Mouse (Mus musculus) hindbrain, embryonic 12.5 days (tissue): ENCODE measurements at regions not wholly inside any gene's neighbourhood (a gene's known extent, or its start where the extent isn't known, plus 50 kb on each side); places are given as distances from the start of the nearest gene placed in this dataset.

ENCODE experiments used
- ATAC-seq: fragments of 200-750 bp; cut with Nextera tagmentation; 2 replicates; pipeline ENCODE4 v1.8.0; 2017; ENCODE audit warnings: moderate TSS enrichment; ENCODE audit not compliant: low FRiP score
- H3K27ac ChIP-seq: fragments of 300-500 bp; sonication (generic); 2 replicates; pipeline ENCODE4 v1.5.1; 2016; ENCODE audit warnings: mild to moderate bottlenecking
- H3K27me3 ChIP-seq: fragments of 300-500 bp; sonication (generic); 2 replicates; pipeline ENCODE4 v1.6.1; 2016; ENCODE audit warnings: mild to moderate bottlenecking
- H3K36me3 ChIP-seq: fragments of 300-500 bp; sonication (generic); 2 replicates; pipeline ENCODE4 v1.6.1; 2016; ENCODE audit warnings: mild to moderate bottlenecking
- H3K4me1 ChIP-seq: fragments of 300-500 bp; sonication (generic); 2 replicates; pipeline ENCODE4 v1.6.1; 2016
- H3K4me2 ChIP-seq: fragments of 300-500 bp; sonication (generic); replicated peaks from 2 replicates; pipeline ENCODE4 v1.6.1; 2016; ENCODE audit warnings: mild to moderate bottlenecking
- H3K4me3 ChIP-seq: fragments of 300-500 bp; sonication (generic); 2 replicates; pipeline ENCODE4 v1.5.1; 2016; ENCODE audit warnings: mild to moderate bottlenecking
- H3K9ac ChIP-seq: fragments of 300-500 bp; sonication (generic); 2 replicates; pipeline ENCODE4 v1.6.1; 2016; ENCODE audit warnings: mild to moderate bottlenecking, moderate library complexity
- H3K9me3 ChIP-seq: fragments of 300-500 bp; sonication (generic); replicated peaks from 2 replicates; pipeline ENCODE4 v1.6.1; 2016; ENCODE audit warnings: mild to moderate bottlenecking
- WGBS: fragments of 180-500 bp; shearing (Covaris S2); methylation state at CpG from one replicate; pipeline ENCODE4 v1.1.7; 2016; 5-methylcytosine and 5-hydroxymethylcytosine counted together

GRCm38 (mm10) chr6:17201916-17202636 lies 78.9 kb upstream of the Cav2 start:
- WGBS = 84% methylated on average over 6 of the region's 6 CpGs
- no peaks in the 10 kb centered on the region for H3K36me3 ChIP-seq
- no peak for ATAC-seq

GRCm38 (mm10) chr6:17203302-17203701 lies 77.7 kb upstream of the Cav2 start:
- 96% methylated on average over 5 of the region's 5 CpGs for WGBS
- no peaks in the 10 kb centered on the region for H3K36me3 ChIP-seq
- H3K4me2 ChIP-seq = no peak overlapping the region
- H3K4me3 ChIP-seq = no peak overlapping the region
- H3K9ac ChIP-seq = no peak overlapping the region
- no peaks in the 10 kb centered on the region for H3K27me3 ChIP-seq
- H3K27ac ChIP-seq = no peak overlapping the region
- 0 out of 2 replicates have a peak, but pooled peaks cover 5% of the 10 kb centered on the region for H3K4me1 ChIP-seq
- no peaks in the 10 kb centered on the region for H3K9me3 ChIP-seq
- ATAC-seq = no peak

More at GRCm38 (mm10) chr6:17201916-17202636, 78.9 kb upstream of the Cav2 start:
- Histone ChIP-seq H3K27ac (no peak overlapping the region), H3K9me3 (no peaks in the 10 kb centered on the region), H3K9ac (no peak overlapping the region), H3K4me3 (no peak overlapping the region), H3K27me3 (no peaks in the 10 kb centered on the region), H3K4me2 (no peak overlapping the region), H3K4me1 (0 out of 2 replicates have a peak, but pooled peaks cover 5% of the 10 kb centered on the region)

GRCm38 (mm10) chr6:17203900-17204686 lies 76.9 kb upstream of the Cav2 start:
- Histone ChIP-seq H3K9ac (no peak overlapping the region), H3K36me3 (no peaks in the 10 kb centered on the region), H3K27ac (no peak overlapping the region), H3K27me3 (no peaks in the 10 kb centered on the region), H3K9me3 (no peaks in the 10 kb centered on the region), H3K4me2 (no peak overlapping the region), H3K4me1 (0 out of 2 replicates have a peak, but pooled peaks cover 5% of the 10 kb centered on the region), H3K4me3 (no peak overlapping the region)
- ATAC-seq = no peak
- WGBS = 55% methylated on average over 9 of the region's 9 CpGs

- H3K9ac ChIP-seq = no peak overlapping the region
- 0 out of 2 replicates have a peak, but pooled peaks cover 5% of the 10 kb centered on the region for H3K4me1 ChIP-seq
- H3K4me2 ChIP-seq = no peak overlapping the region
- no peaks in the 10 kb centered on the region for H3K27me3 ChIP-seq
- 93% methylated on average over 3 of the region's 3 CpGs for WGBS
- no peaks in the 10 kb centered on the region for H3K9me3 ChIP-seq
- no peak overlapping the region for H3K27ac ChIP-seq
- no peak overlapping the region for H3K4me3 ChIP-seq
- no peaks in the 10 kb centered on the region for H3K36me3 ChIP-seq
- ATAC-seq = no peak
These were observed 74.1 kb upstream of the Cav2 start for GRCm38 (mm10) chr6:17206932-17207331.

DNA sequence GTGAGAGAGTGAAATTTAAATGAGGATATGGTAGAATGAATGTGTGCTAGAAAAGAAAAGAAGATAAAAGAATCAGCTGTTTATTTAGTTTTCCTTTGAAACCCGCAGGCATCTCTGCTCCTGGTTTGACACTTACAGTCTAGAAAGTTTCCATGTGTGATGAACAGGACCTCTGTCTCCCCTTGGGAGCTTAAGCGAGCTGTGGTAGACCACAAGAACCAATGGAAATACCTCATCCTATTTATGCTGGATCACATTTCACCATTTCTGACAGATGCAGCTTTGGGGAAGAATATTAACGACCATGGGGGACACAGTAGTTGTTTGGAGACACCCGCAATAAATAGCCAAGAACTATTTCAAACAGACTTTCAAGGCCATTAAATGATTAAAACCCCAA lies 71.2 kb upstream of the Cav2 start:
- Histone ChIP-seq H3K4me2 (no peak overlapping the region), H3K4me1 (no peaks in the 10 kb centered on the region), H3K36me3 (no peaks in the 10 kb centered on the region), H3K27me3 (no peaks in the 10 kb centered on the region), H3K27ac (no peak overlapping the region), H3K9ac (no peak overlapping the region), H3K4me3 (no peak overlapping the region), H3K9me3 (no peaks in the 10 kb centered on the region)
- ATAC-seq = no peak
- WGBS = 66% methylated on average over 4 of the region's 4 CpGs

DNA sequence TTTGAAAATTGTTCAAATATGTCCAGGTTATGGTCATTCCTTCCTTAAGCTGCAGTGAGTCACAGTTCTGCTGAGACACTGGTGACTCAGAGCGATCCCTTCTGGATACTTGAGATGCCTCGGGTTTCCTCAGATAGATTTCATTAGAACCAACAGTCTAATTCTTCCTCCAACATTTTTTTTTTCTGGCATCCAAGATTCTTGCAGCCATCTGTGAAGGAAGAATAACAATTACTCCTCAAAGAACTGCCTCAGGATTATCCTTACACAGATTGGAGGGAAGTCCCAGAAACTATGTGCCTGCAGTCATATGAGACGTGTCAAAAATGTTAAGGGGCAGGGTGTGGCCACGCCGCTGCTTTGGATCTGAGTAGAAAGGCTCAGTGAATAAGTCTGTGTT lies 69.6 kb upstream of the Cav2 start:
- Histone ChIP-seq H3K36me3 (no peaks in the 10 kb centered on the region), H3K9me3 (no peaks in the 10 kb centered on the region), H3K9ac (no peak overlapping the region), H3K27ac (no peak overlapping the region), H3K27me3 (no peaks in the 10 kb centered on the region), H3K4me1 (no peaks in the 10 kb centered on the region), H3K4me2 (no peak overlapping the region), H3K4me3 (no peak overlapping the region)
- no peak for ATAC-seq
- WGBS = 67% methylated on average over 5 of the region's 5 CpGs

- Histone ChIP-seq H3K4me1 (no peaks in the 10 kb centered on the region), H3K4me2 (no peak overlapping the region), H3K4me3 (no peak overlapping the region), H3K9me3 (no peaks in the 10 kb centered on the region), H3K27me3 (no peaks in the 10 kb centered on the region), H3K9ac (no peak overlapping the region), H3K27ac (no peak overlapping the region), H3K36me3 (no peaks in the 10 kb centered on the region)
- no peak for ATAC-seq
- WGBS = 53% methylated on average over 9 of the region's 9 CpGs
These were observed 66.2 kb upstream of the Cav2 start for GRCm38 (mm10) chr6:17214774-17215173.

- H3K9me3 ChIP-seq = no peaks in the 10 kb centered on the region
- ATAC-seq = no peak
- H3K36me3 ChIP-seq = no peaks in the 10 kb centered on the region
- H3K4me3 ChIP-seq = no peak overlapping the region
- H3K9ac ChIP-seq = no peak overlapping the region
- H3K27me3 ChIP-seq = no peaks in the 10 kb centered on the region
- no peaks in the 10 kb centered on the region for H3K4me1 ChIP-seq
- no peak overlapping the region for H3K27ac ChIP-seq
- 78% methylated on average over 1 of the region's 1 CpGs for WGBS
- no peak overlapping the region for H3K4me2 ChIP-seq
These were observed 64.5 kb upstream of the Cav2 start for GRCm38 (mm10) chr6:17216442-17216841.

DNA sequence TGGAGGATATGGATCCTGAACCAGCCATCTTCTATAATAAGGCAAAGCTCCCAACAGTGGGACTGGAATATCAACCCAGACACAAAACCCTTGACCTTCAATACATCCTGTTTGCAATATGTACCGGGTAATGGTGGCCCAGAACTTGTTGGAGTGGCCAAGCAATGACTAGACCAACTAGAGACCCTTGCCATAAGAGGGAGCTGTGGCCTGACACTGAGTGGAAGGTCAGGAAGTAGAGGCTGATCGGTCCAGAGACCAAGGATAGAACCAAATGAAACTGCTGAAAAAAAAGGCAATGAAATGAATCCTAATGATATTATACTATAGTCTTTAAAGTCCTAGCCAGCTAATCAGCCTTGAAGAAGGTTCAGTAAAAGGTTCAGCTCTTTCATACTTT lies 57.2 kb upstream of the Cav2 start:
- Histone ChIP-seq H3K4me1 (no peaks in the 10 kb centered on the region), H3K36me3 (no peaks in the 10 kb centered on the region)
- 83% methylated on average over 2 of the region's 2 CpGs for WGBS

GRCm38 (mm10) chr6:17224852-17225251 lies 56.1 kb upstream of the Cav2 start:
- H3K4me3 ChIP-seq = no peak overlapping the region
- WGBS = 84% methylated on average over 5 of the region's 5 CpGs
- H3K27me3 ChIP-seq = no peaks in the 10 kb centered on the region
- H3K4me2 ChIP-seq = no peak overlapping the region
- no peak overlapping the region for H3K9ac ChIP-seq
- H3K36me3 ChIP-seq = no peaks in the 10 kb centered on the region
- 0 out of 2 replicates have a peak, but pooled peaks cover 3% of the 10 kb centered on the region for H3K9me3 ChIP-seq
- H3K4me1 ChIP-seq = no peaks in the 10 kb centered on the region
- no peak overlapping the region for H3K27ac ChIP-seq
- ATAC-seq = no peak

More for the DNA sequence above, 57.2 kb upstream of the Cav2 start:
- H3K27ac ChIP-seq = no peak overlapping the region
- no peak overlapping the region for H3K4me2 ChIP-seq
- no peak overlapping the region for H3K4me3 ChIP-seq
- H3K9me3 ChIP-seq = 0 out of 2 replicates have a peak, but pooled peaks cover 3% of the 10 kb centered on the region
- no peaks in the 10 kb centered on the region for H3K27me3 ChIP-seq
- ATAC-seq = no peak
- no peak overlapping the region for H3K9ac ChIP-seq

DNA sequence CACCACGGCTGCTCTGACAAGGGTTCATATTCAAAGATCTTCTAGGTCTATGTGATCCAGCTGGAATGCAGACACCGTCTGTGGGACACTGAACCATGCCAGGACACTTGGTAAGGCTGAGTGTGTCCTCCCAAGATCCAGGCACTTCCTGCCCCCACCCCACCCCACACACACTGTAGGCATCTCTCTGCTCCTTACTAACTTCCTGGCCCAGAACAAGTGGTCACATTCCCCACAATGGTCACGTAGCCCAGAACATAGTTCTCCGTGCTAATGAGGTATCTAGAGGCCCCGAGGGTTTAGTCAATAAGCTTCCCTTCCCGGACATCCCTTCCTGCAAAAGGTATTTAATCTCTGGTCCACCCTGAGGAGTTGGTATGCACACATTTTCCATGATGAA lies 54.5 kb upstream of the Cav2 start:
- ATAC-seq = no peak
- Histone ChIP-seq H3K9ac (no peak overlapping the region), H3K9me3 (0 out of 2 replicates have a peak, but pooled peaks cover 3% of the 10 kb centered on the region), H3K4me2 (no peak overlapping the region), H3K27me3 (no peaks in the 10 kb centered on the region), H3K4me3 (no peak overlapping the region), H3K27ac (no peak overlapping the region), H3K36me3 (no peaks in the 10 kb centered on the region), H3K4me1 (no peaks in the 10 kb centered on the region)
- WGBS = 89% methylated on average over 6 of the region's 6 CpGs
